Mouse (Mus musculus) forebrain, embryonic 15.5 days (tissue): ENCODE results near the gene Agps. TPM values are rescaled to one million over a fixed set of nuclear protein-coding genes. Genes with fewer than 3 reads are reported as not detected.

Experiments
- ATAC-seq: fragments of 200-750 bp; cut with Nextera tagmentation; replicated peaks from 2 replicates; pipeline ENCODE4 v1.8.0; 2017; ENCODE audit warnings: mild to moderate bottlenecking, moderate TSS enrichment, moderate library complexity
- H3K27ac ChIP-seq: fragments of 300-500 bp; sonication (generic); replicated peaks from 2 replicates; pipeline ENCODE4 v1.5.1; 2015; ENCODE audit warnings: mild to moderate bottlenecking, inconsistent platforms
- H3K27me3 ChIP-seq: fragments of 300-500 bp; sonication (generic); 2 replicates; pipeline ENCODE4 v1.6.1; 2015; ENCODE audit warnings: inconsistent platforms
- H3K36me3 ChIP-seq: fragments of 300-500 bp; sonication (generic); 2 replicates; pipeline ENCODE4 v1.6.1; 2015; ENCODE audit warnings: mild to moderate bottlenecking, inconsistent platforms
- H3K4me1 ChIP-seq: fragments of 300-500 bp; sonication (generic); 2 replicates; pipeline ENCODE4 v1.6.1; 2015; ENCODE audit warnings: inconsistent platforms
- H3K4me2 ChIP-seq: fragments of 300-500 bp; sonication (generic); replicated peaks from 2 replicates; pipeline ENCODE4 v1.6.1; 2015; ENCODE audit warnings: mild to moderate bottlenecking, inconsistent platforms
- H3K4me3 ChIP-seq: fragments of 300-500 bp; sonication (generic); 2 replicates; pipeline ENCODE4 v1.5.1; 2015; ENCODE audit warnings: mild to moderate bottlenecking, inconsistent platforms
- H3K9ac ChIP-seq: fragments of 300-500 bp; sonication (generic); replicated peaks from 2 replicates; pipeline ENCODE4 v1.6.1; 2015; ENCODE audit warnings: mild to moderate bottlenecking, inconsistent platforms
- H3K9me3 ChIP-seq: fragments of 300-500 bp; sonication (generic); 2 replicates; pipeline ENCODE4 v1.6.1; 2016; ENCODE audit warnings: inconsistent platforms
- WGBS: fragments of 180-500 bp; shearing (Covaris S2); methylation state at CpG from one replicate; pipeline ENCODE4 v1.1.7; 2015; ENCODE audit warnings: mixed read lengths; 5-methylcytosine and 5-hydroxymethylcytosine counted together
- polyA plus RNA-seq: library from polyadenylated mRNA; unstranded; fragments of >200 nt; fragmentation: Nextera tagmentation; extraction: Ambion mirVana; gene quantifications from 2 replicates; pipeline ENCODE4 v1.2.1, GENCODE M21; 2015

Gene Agps
- polyA plus RNA-seq, 1 experiment from 2014 or later = 25.8 TPM

GRCm38 (mm10) chr2:75938117-75939063, 106.4 kb downstream of the Agps start, which contains the start of gene Ttc30b:
Gene Ttc30b, minus strand, starts transcription at chr2:75938585.
- Histone ChIP-seq H3K36me3 (no peaks in the 10 kb centered on the region), H3K27ac (peak within 1 kb of the TSS; percentile 91), H3K4me2 (peak within 1 kb of the TSS; percentile 53), H3K9me3 (no peaks in the 10 kb centered on the region), H3K4me1 (peaks cover 7% of the 10 kb centered on the region), H3K9ac (peak within 1 kb of the TSS; percentile 62), H3K27me3 (no peaks in the 10 kb centered on the region), H3K4me3 (peak within 1 kb of the TSS; percentile 60)
- ATAC-seq = peak; percentile 94
- WGBS = 3% methylated on average over 42 of the region's 42 CpGs

GRCm38 (mm10) chr2:75950685-75951084, 118.7 kb downstream of the Agps start:
- 93% methylated on average over 8 of the region's 8 CpGs for WGBS
- no peaks in the 10 kb centered on the region for H3K9me3 ChIP-seq
- H3K9ac ChIP-seq = no peak overlapping the region
- no peaks in the 10 kb centered on the region for H3K27me3 ChIP-seq
- no peak overlapping the region for H3K4me3 ChIP-seq
- no peak for ATAC-seq
- H3K4me1 ChIP-seq = no peaks in the 10 kb centered on the region
- no peak overlapping the region for H3K4me2 ChIP-seq
- H3K36me3 ChIP-seq = no peaks in the 10 kb centered on the region
- H3K27ac ChIP-seq = no peak overlapping the region

DNA sequence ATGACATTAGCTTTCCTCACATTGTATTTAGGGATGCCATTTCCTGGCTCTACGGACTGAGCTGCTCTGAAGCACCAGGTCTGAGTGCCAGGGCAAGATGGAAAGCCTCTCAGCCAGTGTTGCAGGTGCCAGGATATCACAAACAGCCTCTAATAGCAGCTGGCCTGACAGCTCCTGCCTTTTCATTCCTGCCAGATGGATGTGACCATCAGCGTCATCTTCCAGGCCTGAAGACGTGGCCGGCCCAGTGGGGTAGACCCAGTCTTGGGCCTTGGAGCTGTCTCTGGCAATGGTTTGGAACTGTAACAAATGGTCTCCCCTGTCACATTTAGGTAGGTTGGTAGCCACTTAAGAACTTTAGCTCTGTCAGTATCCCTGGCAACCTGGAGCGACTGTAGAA, 121.3 kb downstream of the Agps start:
- no peak for ATAC-seq
- Histone ChIP-seq H3K27me3 (no peaks in the 10 kb centered on the region), H3K9me3 (no peaks in the 10 kb centered on the region), H3K4me2 (no peak overlapping the region), H3K36me3 (no peaks in the 10 kb centered on the region), H3K4me1 (no peaks in the 10 kb centered on the region), H3K27ac (no peak overlapping the region), H3K4me3 (no peak overlapping the region), H3K9ac (no peak overlapping the region)
- 89% methylated on average over 5 of the region's 5 CpGs for WGBS

GRCm38 (mm10) chr2:75955709-75956108, 123.7 kb downstream of the Agps start:
- Histone ChIP-seq H3K9me3 (no peaks in the 10 kb centered on the region), H3K4me3 (no peak overlapping the region), H3K27ac (no peak overlapping the region), H3K4me1 (peaks cover 22% of the 10 kb centered on the region), H3K9ac (no peak overlapping the region), H3K4me2 (no peak overlapping the region), H3K27me3 (no peaks in the 10 kb centered on the region), H3K36me3 (no peaks in the 10 kb centered on the region)
- WGBS = 49% methylated on average over 14 of the region's 14 CpGs
- ATAC-seq = no peak

- Histone ChIP-seq H3K27me3 (no peaks in the 10 kb centered on the region), H3K9ac (no peak overlapping the region), H3K4me1 (peaks cover 33% of the 10 kb centered on the region), H3K4me2 (peak overlapping the region; percentile 31), H3K4me3 (no peak overlapping the region), H3K36me3 (no peaks in the 10 kb centered on the region), H3K9me3 (no peaks in the 10 kb centered on the region), H3K27ac (peak overlapping the region; percentile 52)
- 19% methylated on average over 18 of the region's 18 CpGs for WGBS
- ATAC-seq = peak; percentile 39; the same call in 1 of the 2 replicates
Observed at GRCm38 (mm10) chr2:75959183-75959849, 127.3 kb downstream of the Agps start.

GRCm38 (mm10) chr2:75959850-75960365, 127.9 kb downstream of the Agps start:
- peak; percentile 73 for ATAC-seq
- Histone ChIP-seq H3K27ac (peak overlapping the region; percentile 52), H3K4me3 (no peak overlapping the region), H3K27me3 (no peaks in the 10 kb centered on the region), H3K9me3 (no peaks in the 10 kb centered on the region), H3K36me3 (no peaks in the 10 kb centered on the region), H3K9ac (no peak overlapping the region), H3K4me2 (peak overlapping the region; percentile 31), H3K4me1 (peaks cover 38% of the 10 kb centered on the region)
- WGBS = 8% methylated on average over 15 of the region's 15 CpGs

DNA sequence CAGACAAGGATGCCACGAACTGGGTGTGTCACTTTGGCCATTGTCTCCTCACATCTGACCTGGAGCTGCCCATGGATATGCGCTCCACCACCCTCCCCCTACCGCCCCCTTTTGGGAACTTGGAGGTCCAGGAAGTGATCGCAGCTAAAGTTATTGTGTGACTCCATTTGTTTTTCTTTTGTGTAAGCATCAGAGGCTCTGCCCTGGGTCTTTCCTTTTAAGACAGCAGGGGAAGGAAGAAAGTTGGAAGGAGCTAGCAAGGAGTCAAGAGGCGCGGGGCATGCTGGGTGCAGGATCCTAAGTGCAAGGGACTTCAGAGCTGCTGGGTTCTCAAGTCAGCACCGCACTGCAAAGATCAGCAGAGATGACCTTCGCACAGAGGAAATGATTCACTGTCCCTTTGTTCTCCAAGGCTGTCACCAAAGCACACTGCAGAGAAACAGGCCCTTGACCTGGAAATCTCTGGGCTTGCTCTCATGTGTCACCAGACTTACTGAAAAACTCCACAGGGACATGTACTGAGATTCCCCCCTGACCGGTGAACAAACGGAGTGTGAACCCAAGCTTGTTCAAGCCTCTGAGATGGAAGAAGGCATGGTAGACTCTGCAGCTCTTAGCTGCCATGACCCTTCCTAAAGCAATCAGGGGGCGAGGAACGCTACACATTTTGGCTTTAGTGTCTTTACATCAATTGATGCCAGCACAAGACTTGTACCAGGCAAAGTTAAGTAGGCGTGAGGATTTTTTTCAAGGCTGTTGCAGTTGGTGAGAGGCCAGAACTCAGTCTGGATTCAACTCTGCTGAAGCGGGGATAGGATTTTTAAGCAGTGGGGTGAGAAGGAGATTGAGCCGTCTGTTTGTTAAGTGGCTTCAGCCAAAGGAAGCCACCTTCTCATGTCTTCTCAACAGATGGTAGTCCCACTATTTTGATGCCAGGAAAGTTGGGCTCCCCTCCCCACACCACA, 128.7 kb downstream of the Agps start:
- Histone ChIP-seq H3K9me3 (no peaks in the 10 kb centered on the region), H3K27me3 (no peaks in the 10 kb centered on the region), H3K9ac (no peak overlapping the region), H3K36me3 (no peaks in the 10 kb centered on the region), H3K4me3 (no peak overlapping the region), H3K27ac (peak overlapping the region; percentile 52), H3K4me1 (peaks cover 40% of the 10 kb centered on the region), H3K4me2 (peak overlapping the region; percentile 31; the same call in 1 of the 2 replicates)
- WGBS = 46% methylated on average over 15 of the region's 15 CpGs
- no peak for ATAC-seq

- no peak overlapping the region for H3K4me2 ChIP-seq
- H3K9me3 ChIP-seq = no peaks in the 10 kb centered on the region
- H3K4me3 ChIP-seq = no peak overlapping the region
- H3K36me3 ChIP-seq = no peaks in the 10 kb centered on the region
- no peak overlapping the region for H3K27ac ChIP-seq
- no peak for ATAC-seq
- 65% methylated on average over 10 of the region's 10 CpGs for whole genome bisulfite sequencing
- no peaks in the 10 kb centered on the region for H3K27me3 ChIP-seq
- H3K4me1 ChIP-seq = peaks cover 40% of the 10 kb centered on the region
- no peak overlapping the region for H3K9ac ChIP-seq
Observed at GRCm38 (mm10) chr2:75963211-75963840, 131.3 kb downstream of the Agps start.

DNA sequence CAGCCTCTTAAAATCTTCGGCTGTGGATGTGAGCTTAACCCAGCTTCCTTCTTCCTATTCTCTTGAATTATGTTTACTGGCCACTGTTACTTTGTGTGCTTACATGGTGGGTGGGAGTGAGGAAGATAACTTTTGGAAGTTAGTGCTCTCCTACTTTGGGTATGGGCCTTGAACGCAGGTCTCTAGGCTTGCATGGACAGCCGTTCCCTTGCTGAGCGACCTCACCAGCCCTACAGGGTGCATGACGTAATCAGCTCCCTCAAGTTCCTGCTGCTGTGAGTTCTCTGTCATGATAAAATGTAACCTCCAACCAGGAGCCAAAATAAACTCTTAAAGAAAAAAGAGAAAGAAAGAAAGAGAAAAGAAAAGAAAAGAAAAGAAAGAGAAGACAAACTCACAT, 132.1 kb downstream of the Agps start:
- no peak for ATAC-seq
- H3K27ac ChIP-seq = no peak overlapping the region
- WGBS = 71% methylated on average over 5 of the region's 5 CpGs
- H3K36me3 ChIP-seq = no peaks in the 10 kb centered on the region
- H3K9ac ChIP-seq = no peak overlapping the region
- H3K9me3 ChIP-seq = no peaks in the 10 kb centered on the region
- H3K4me1 ChIP-seq = peaks cover 34% of the 10 kb centered on the region
- H3K4me3 ChIP-seq = no peak overlapping the region
- H3K27me3 ChIP-seq = no peaks in the 10 kb centered on the region
- H3K4me2 ChIP-seq = peak overlapping the region; percentile 39; the same call in 1 of the 2 replicates

DNA sequence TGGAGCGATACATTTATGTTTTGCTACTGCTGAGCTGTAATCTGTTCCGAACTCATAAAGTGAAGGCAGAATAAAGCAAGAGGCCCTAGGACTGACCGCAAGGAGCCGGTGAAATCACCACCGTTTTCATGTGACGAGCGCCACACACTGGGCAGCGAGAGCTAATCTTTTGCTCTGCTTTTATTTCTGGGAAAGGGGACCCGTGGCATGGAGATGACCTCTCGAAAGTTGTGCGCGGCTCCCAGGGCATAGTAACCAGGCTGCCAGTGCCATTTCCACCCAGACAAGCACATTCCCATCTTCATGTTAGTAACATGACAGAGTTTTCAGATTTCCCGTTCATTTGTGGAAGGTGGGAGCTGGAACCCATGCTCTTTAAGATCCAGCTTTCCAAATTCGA, 132.5 kb downstream of the Agps start:
- peak; percentile 23; the same call in 1 of the 2 replicates for ATAC-seq
- Histone ChIP-seq H3K4me2 (peak overlapping the region; percentile 39), H3K36me3 (no peaks in the 10 kb centered on the region), H3K9me3 (no peaks in the 10 kb centered on the region), H3K27me3 (no peaks in the 10 kb centered on the region), H3K27ac (peak overlapping the region; percentile 58), H3K4me1 (peaks cover 29% of the 10 kb centered on the region), H3K9ac (no peak overlapping the region), H3K4me3 (peak overlapping the region; percentile 3; the same call in 1 of the 2 replicates)
- WGBS = 14% methylated on average over 14 of the region's 14 CpGs

DNA sequence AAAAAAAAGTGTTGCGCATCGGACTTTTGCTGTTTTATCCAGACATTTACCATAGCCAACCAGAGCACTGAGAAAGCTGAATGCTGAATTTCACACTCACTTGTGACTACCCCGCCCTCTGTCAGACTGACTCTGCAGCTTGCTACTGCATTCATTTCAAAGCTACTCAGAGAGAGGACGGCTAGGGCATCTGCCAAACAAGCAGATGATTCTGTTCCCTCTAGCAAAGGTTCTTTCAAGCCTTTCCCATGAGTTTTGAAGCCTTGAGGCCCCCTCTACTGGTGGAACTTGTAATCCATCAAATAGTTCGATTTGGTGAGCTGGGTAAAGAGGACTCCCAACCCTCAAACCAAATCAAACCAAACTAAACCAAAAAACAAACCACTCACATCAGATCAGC, 133.0 kb downstream of the Agps start:
- Histone ChIP-seq H3K9me3 (no peaks in the 10 kb centered on the region), H3K4me3 (peak overlapping the region; percentile 3; the same call in 1 of the 2 replicates), H3K36me3 (no peaks in the 10 kb centered on the region), H3K27me3 (no peaks in the 10 kb centered on the region), H3K4me1 (peaks cover 24% of the 10 kb centered on the region), H3K27ac (peak overlapping the region; percentile 58), H3K4me2 (peak overlapping the region; percentile 39), H3K9ac (no peak overlapping the region)
- 23% methylated on average over 5 of the region's 5 CpGs for WGBS
- ATAC-seq = peak; percentile 87
